Mouse (Mus musculus) myocyte (in vitro differentiated cells): ENCODE results near the gene Fn1.

Experiments used
- E2F4 ChIP-seq: IDR thresholded peaks from one replicate; pipeline ENCODE4 v1.6.1; 2011; ENCODE audit warnings: mild to moderate bottlenecking, control low read depth, moderate library complexity; ENCODE audit not compliant: insufficient read depth
- MAX ChIP-seq: IDR thresholded peaks from one replicate; pipeline ENCODE4 v1.6.1; 2011; ENCODE audit warnings: low read depth, mild to moderate bottlenecking, control low read depth
- POLR2A ChIP-seq: IDR thresholded peaks from one replicate; pipeline ENCODE4 v1.6.1; 2011; ENCODE audit warnings: low read depth, mild to moderate bottlenecking, control low read depth, moderate library complexity; ENCODE audit not compliant: insufficient read length
- POLR2AphosphoS2 ChIP-seq: IDR thresholded peaks from one replicate; pipeline ENCODE4 v1.6.1; 2011; ENCODE audit warnings: low read depth, control low read depth; ENCODE audit not compliant: insufficient read length
- REST ChIP-seq: IDR thresholded peaks from one replicate; pipeline ENCODE4 v1.6.1; 2011; ENCODE audit warnings: mild to moderate bottlenecking, control low read depth, moderate library complexity; ENCODE audit not compliant: insufficient read depth, insufficient read length
- TCF12 ChIP-seq: IDR thresholded peaks from one replicate; pipeline ENCODE4 v1.6.1; 2011; ENCODE audit warnings: mild to moderate bottlenecking, control low read depth; ENCODE audit not compliant: poor library complexity, insufficient read depth, severe bottlenecking
- USF1 ChIP-seq: IDR thresholded peaks from one replicate; pipeline ENCODE4 v1.6.1; 2011; ENCODE audit warnings: low read depth, mild to moderate bottlenecking, control low read depth, moderate library complexity

DNA sequence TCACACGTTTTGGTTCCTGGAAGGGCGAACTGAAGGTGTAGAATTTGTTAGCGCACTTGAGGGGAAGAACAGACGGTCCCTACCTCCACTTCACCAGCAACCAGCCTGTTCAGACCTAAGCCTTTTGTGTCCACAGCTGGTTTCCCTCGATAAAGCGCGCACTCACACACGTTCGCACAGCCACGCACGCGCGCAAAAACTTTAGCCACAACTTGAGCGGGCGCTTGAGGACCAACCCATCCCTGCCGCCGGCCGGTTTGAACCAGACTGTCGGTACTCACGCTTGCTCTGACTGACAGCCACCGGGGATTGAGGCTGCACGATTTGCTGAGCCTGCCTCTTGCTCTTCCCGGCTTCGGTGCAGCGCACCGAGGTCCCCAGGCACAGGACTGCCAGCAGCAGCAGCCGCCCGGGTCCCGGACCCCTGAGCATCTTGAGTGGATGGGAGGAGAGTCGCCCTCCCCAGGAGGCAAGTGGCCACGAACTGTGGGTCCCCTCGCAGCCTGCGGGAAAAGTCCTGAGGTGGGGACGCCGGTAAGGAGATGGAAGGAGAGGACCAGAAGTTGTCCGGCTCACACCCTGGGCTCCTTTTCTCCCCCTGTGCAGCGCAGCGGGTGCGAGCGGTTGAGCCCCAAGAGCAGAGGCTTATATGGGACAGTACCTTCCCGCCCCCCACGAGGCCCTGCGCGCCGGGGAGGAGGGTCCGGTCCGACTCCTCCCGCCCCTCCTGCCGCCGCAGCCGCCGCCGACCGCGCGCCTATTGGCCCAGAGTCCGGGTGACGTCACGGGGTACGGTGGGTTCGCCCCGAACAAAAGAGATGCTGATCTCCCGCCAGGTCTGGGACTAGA, at the start of gene Fn1:
- TF ChIP-seq POLR2A (peak; percentile 96), E2F4 (no peak), POLR2AphosphoS2 (peak; percentile 95), REST (no peak), TCF12 (no peak), USF1 (no peak), MAX (no peak)
